Mouse (Mus musculus) ovary, adult 18-20 months (tissue): ENCODE results near the gene Olfr101.

ENCODE experiments used
- DNase-seq: peaks from one replicate; pipeline ENCODE4 v3.0.0; 2022; ENCODE audit warnings: low spot score, mixed read lengths

The Olfr101 gene

DNA sequence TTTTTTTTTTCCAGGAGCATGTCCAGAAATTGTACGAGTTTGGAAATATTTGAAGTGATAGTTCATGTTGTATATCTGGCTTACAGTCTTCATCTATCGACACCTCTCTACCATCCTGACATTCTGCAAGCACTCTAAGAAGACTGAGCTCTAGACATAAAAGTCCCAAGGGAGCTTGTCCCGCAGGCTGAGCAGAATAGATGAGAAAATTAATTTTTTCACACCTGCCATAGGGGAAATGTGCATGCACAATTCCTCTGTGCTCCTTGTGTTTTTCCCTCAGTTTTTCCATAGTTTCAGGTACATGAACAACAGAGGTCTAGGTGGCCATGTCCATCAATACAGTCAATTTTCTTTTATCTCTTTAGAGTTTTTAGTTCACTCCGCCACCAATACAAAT, at the start of gene Olfr101:
TSS of gene Olfr101 (minus strand) at position 101 of the 400 bp plus-strand sequence.
- no peak for DNase-seq

DNA sequence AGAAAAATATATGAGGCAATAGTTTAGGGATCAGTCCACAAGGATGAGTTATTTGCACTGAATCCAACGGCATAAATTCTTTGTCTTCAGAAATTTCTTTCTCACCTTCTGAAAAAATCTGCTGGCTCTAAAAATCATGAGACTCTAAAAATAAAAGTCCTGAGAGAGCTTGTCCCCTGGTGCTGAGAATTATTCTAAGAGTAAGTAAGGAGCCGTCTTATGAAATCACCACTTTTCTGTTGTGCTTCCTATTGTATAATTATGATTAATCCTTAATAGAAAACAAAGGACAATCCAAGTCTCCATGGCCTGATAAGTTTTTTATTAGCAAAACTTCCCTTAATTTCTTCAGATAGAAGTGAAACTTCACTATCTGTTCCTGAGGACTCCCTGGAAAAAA, 35.5 kb upstream of the Olfr101 start, which contains the start of gene Olfr103:
TSS of gene Olfr103 (minus strand) at position 101 of the 400 bp plus-strand sequence.
- no peak for DNase-seq

DNA sequence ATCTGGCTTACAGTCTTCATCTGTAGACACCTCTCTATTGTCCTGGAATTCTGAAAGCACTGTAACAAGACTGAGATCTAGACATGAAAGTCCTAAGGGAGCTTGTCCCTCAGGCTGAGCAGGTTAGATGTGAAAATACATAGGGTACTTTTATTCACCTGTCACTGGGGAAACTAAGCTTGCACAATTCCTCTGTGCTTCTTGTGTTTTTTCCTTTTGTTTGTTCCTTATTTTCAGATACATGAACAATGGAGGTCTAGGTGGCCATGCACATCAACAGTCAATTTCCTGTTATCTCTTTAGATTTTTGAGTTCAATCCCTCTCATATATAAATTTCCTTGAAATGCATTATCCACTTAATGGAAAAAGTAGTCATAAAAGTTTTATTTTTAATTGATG, 12.8 kb upstream of the Olfr101 start, which contains the start of gene Olfr102:
TSS of gene Olfr102 (minus strand) at position 101 of the 400 bp plus-strand sequence.
- DNase-seq: no peak

DNA sequence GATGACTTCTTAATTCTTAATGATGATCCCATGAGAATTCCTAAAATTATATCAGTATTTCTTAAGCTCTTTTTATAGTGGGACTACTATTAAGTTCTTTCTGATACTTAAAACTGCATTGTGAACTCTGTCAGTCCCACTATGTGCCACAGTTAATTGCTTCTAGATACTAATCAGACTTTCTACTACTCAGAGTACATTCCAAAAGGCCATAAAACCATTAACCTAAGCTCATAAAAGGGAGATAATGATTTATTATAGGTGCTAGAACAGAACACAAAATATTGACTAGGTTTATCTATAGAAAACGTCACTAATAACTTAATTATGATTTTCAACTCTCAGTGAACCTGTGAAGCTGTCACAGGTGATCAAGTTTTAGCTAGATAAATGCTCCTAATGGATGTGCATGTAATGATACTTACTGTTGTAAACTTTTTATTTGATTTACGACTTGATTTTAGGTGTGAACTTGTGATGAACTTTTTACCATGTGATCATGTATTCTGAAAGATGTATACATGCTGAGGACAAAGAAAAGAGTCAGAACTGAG, 6.1 kb upstream of the Olfr101 start:
- no peak for DNase-seq

DNA sequence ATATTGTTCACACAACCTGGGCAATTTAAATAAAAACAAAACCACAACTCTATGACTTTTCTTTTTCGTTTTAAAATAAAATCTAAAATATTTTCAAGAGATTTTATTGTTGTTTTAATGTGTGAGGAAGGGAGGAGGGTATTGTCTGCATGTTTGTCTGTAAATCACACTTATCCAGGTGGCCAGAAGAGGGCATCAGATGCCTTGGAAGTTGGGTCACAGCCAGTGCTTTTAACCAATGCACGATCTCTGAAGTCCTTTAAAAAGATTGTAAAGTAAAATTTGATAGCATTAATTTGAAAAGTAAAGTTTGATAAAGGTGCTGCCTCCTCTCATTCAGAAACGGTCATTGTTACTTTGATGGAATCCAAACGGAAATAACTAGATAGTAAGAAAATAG, 4.4 kb upstream of the Olfr101 start:
- no peak for DNase-seq

DNA sequence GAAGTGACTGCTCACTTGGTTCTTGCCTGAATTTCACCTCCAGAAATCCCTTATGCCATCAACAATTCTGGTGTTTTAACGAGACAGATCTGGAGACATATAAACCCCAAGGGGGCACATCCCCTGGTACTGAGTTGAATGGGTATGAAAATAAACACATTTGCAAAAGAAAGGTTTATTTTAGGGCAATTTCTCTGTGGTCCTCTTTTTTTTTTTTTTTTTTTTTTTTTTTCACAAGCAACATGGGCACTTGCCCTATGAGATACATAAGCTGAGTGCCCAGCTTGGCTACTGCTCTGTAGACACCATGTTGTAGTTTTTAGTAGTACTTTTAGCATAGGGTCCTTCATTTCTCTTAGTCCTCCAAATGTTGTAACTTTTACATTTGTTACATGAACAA, 20.8 kb downstream of the Olfr101 start, which contains the start of gene Olfr99:
TSS of gene Olfr99 (minus strand) at position 101 of the 400 bp plus-strand sequence.
- DNase-seq: no peak

DNA sequence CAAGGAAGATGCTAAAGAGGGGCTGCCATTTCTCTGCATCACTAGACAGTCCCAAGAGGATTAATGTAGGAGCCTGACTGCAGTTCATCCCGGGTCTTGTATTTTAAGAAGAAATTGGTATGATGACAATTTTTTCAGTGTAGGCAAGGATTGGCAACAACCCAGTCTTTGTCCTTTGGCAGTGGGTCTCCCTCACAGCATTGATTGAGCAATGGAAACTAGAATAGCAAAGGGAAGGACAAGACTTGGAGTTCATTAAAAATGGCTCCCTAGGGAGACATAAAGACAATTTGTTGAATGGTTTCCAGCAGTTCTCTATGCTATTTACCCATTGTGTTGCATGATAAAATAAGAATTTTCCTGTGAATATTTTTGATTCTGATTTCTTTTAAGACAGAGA, 23.8 kb downstream of the Olfr101 start:
- no peak for DNase-seq

DNA sequence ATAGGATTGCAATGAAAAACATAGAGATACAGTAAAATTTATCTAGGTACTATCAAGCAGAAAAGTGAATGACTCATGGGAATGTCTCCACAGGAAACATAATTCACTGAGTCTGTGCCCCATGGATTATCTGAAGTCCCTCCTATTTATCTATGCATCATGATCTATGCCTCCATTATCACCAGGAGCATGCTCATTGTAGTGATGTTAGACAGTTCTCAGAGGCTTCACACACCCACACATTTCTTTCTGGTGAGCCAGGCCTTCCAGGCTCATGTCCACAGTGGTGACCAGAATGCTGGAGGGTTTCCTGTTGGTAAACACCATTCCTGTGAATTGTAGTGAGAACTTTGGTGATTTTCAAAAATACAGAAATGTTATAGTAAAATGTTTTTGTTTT, 27.5 kb downstream of the Olfr101 start:
- DNase-seq: no peak

DNA sequence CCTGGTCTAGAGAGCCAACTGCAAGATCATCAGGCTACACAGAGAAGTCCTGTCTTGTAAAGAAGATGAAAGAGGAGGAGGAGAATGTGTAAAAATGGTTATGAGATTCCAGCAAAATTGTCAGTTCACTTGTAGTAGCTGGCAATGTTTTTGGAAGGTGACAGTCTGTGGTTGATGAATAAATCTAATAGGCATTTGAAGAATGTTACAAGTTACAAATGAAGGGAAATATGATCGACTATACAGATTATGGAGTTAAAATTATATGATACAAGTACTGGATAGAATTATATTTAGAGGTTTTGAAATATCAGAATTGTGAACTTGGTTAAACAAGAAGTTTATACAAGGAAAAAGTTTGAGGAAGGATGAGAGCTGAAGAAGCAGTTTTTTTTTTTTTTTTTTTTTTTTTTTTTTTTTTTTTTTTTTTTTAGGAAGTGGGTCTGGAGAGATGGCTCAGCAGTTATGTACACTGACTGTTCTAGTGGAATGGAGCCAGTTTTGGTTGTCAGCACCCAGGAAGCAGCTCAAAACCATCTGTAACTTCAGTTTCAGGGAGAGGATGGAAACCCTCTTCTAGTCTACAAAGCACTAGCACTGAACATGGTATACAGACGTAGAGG, 28.4 kb downstream of the Olfr101 start:
- no peak for DNase-seq

DNA sequence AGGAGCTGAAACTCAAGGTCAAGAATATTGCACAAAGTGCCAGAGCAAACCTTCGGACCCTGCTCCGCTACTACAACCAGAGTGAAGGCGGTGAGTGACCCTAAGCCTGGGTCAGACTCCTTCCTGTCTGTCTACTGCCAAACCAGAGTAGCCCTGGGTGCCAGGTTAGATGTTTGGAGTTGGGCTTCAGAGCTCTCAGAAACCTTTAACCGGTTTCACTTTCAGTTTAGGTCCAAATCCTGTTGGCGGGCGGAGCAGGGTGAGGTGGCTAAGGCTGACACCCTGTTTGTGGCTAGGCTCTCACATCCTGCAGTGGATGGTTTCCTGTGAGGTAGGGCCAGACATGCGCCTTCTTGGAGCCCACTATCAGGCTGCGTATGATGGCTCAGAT, 33.4 kb downstream of the Olfr101 start:
- peak; percentile 30 for DNase-seq

DNA sequence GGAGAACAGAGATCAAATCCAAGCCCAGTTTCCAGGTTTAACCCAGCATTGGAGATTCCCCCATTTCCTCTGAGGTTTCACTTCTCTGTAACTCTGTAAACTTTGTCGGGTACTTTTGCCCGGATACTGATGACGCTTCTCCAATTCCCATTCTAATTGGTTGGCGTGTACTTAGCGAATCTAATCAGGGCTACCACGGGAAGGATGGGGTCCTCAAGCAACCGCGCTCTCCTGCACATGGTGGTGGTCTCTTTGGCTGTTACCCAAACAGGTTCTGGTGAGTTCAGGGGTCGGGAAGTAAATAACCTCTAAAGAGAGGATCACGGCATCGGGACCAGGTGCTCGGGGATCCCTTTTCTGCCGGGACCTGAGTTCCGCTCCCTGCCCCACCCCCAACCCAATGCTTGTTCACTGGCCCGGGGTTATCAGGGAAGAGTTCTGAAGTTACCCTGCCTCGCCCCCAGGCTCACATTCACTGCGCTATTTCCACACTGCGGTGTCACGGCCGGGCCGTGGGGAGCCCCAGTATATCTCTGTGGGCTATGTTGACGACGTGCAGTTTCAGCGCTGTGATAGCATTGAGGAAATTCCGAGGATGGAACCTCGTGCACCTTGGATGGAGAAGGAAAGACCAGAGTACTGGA, 33.9 kb downstream of the Olfr101 start, which contains the start of gene H2-M3:
TSS of gene H2-M3 (plus strand) at position 163 of the 644 bp plus-strand sequence.
- peak; percentile 71 for DNase-seq

DNA sequence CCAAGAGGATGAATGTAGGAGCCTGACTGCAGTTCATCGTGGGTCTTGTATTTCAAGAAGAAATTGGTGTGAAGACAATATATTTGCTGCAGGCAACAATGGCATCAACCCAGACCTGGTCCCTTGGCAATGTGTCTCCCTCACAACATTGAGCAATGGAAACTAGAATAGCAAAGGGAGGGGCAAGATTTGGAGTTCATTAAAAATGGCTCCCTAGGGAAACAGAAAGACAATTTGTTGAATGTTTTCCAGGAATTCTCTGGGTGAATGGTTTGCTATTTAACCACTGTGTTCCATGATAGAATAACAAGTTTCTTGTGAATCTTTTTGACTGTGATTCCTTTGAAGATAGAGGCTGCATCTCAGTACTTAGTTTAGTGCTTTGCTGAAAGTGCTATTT, 40.5 kb downstream of the Olfr101 start, which contains the start of gene Olfr98:
TSS of gene Olfr98 (minus strand) at position 124 of the 400 bp plus-strand sequence.
- DNase-seq: no peak

DNA sequence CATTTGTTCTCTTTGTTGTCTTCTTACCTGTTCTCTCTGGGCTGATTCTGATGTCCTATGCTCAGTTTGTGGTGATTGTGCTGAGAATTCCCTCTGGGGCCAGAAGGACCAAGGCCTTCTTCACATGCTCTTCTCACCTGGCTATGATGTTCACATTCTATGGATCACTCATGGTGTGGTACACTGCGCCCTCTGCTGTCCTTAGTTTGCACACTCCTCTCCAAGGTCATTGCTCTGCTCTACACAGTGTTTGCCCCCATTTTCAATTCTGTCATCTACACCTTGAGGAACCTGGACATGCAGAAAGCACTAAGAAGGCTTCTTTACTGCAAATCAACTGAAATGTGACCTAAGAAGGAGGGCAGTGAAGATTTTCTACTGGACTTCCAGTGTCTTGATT, 53.6 kb downstream of the Olfr101 start:
- DNase-seq: no peak

DNA sequence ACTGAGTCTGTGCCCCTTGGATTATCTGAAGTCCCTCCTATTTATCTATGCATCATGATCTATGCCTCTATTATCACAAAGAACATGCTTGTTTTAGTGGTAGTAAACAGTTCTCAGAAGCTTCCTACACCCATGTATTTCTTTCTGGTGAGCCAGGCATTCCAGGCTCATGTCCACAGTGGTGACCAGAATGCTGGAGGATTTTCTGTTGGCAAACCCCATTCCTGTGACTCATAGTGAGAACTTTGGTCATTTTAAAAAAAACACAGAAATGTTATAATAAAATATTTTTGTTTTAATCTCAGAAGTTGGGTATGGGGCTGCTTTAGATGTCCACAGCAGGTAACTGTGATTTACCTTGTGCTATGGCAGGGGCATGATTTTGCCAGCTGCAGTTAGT, 54.7 kb downstream of the Olfr101 start:
- no peak for DNase-seq
